Mouse (Mus musculus) spleen, adult 2 months (tissue): ENCODE results near the gene Nfix.

Source experiments
- CTCF ChIP-seq: fragments of 200-500 bp; IDR thresholded peaks from 2 replicates; pipeline ENCODE4 v1.5.1; 2011; ENCODE audit warnings: mild to moderate bottlenecking, inconsistent platforms; ENCODE audit not compliant: insufficient read depth, insufficient read length, insufficient replicate concordance; ENCODE audit errors: extremely low read depth
- POLR2A ChIP-seq: fragments of 200-500 bp; IDR thresholded peaks from 2 replicates; pipeline ENCODE4 v1.6.1; 2011; ENCODE audit warnings: low read depth, low read length, inconsistent platforms

- TF ChIP-seq POLR2A (no peak), CTCF (no peak)
These were observed 39.3 kb upstream of the Nfix start for GRCm38 (mm10) chr8:84839411-84839810.
